Mouse (Mus musculus): Measurements from ENCODE around the gene Lyg1. TPM values are rescaled to one million over a fixed set of nuclear protein-coding genes. Genes with fewer than 3 reads are reported as not detected.
A peak's percentile ranks its signal among the peaks of the same experiment; 100 is the strongest.

Lyg1 gene
- polyA plus RNA-seq (2015; fragmentation: Nextera tagmentation; extraction: Ambion mirVana), result not detected in 2 replicates

DNA sequence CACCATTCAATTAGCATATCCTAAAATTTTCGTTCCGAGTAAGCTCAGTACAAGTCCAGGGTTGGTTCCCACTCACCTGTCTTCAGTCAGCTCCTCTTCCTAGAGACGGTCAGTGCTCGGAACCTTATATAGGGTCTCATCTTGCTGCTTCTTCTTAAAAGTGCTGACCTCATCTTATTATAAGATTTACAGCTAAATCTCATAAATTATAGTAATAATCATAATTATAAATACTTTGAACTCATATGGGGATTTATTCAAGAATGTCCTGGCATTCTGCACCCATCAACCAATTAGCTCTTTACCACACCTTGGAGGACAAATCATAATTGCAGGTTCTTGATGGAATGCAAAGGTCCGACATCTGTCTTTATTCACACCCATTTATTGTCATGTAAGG, at the start of gene Lyg1:
Lyg1 (minus strand) TSS at position 101 of the 400 bp plus-strand sequence.
- DNase-seq (no peak), ATAC-seq (ENCODE audit: low read depth) (no peak)
- Histone ChIP-seq H3K36me3 (no peaks in the 10 kb centered on the region), H3K27me3 (no peaks in the 10 kb centered on the region), H3K27ac (no peak within 1 kb of the TSS), H3K9me3 (replicated peaks) (no peaks in the 10 kb centered on the region), H3K9ac (no peak within 1 kb of the TSS), H3K4me2 (no peak within 1 kb of the TSS), H3K4me1 (replicated peaks) (no peaks in the 10 kb centered on the region), H3K4me3 (replicated peaks) (no peak within 1 kb of the TSS)
- whole genome bisulfite sequencing (ENCODE audit: insufficient replicate concordance), result 51% methylated on average over 5 of the region's 5 CpGs

DNA sequence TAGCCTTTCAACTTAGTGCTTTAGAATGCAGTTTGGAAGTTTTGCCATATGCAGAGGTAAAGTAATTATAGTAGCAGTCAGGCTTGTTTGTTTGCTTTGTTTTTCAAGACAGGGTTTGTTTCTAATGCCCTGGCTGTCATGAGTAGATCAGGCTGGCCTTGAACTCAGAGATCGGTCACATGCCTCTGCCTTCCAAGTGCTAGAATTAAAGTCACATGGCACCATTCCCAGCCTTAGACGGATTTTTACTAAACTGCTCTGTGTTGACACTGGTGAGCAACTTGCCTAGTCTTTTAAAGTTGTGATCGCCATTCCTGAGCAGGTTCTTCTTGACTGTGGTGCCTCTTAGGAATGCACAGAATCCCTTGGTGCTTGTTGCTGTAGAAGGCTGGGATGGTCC, 49.2 kb upstream of the Lyg1 start:
- H3K27me3 ChIP-seq, result no peaks in the 10 kb centered on the region
- DNase-seq, result no peak
- H3K4me1 ChIP-seq (replicated peaks), result peaks cover 87% of the 10 kb centered on the region
- H3K9me3 ChIP-seq (replicated peaks), result no peaks in the 10 kb centered on the region
- H3K9ac ChIP-seq, result peak overlapping the region; percentile 52
- H3K4me3 ChIP-seq (replicated peaks), result no peak overlapping the region
- ATAC-seq (ENCODE audit: low read depth), result no peak
- H3K27ac ChIP-seq, result peak overlapping the region; percentile 58
- WGBS (ENCODE audit: insufficient replicate concordance), result 67% methylated on average over 3 of the region's 3 CpGs
- 0 out of 2 replicates have a peak, but pooled peaks cover 3% of the 10 kb centered on the region for H3K36me3 ChIP-seq
- H3K4me2 ChIP-seq, result no peak overlapping the region

DNA sequence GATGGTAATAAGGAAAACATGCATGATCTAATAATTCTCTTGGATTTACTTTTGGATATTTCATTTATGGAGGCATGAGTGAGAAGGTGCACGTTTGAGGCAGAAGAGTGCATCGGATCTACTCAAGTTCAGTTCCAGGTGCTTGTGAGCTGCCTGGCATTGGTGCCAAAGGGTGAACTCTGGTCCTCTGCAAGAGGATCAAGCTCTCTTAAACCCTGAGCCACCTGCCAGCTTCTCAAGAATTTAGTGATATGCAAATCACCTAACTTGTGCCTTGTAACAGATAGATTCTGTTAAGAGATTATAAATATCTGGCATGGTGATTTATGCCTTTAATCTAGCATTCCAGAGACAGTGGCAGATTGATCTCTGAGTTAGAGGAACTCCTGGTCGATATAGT, 45.5 kb upstream of the Lyg1 start:
- H3K27me3 ChIP-seq, result no peaks in the 10 kb centered on the region
- no peak overlapping the region for H3K27ac ChIP-seq
- no peak overlapping the region for H3K4me3 ChIP-seq (replicated peaks)
- H3K36me3 ChIP-seq, result 0 out of 2 replicates have a peak, but pooled peaks cover 4% of the 10 kb centered on the region
- 57% methylated on average over 3 of the region's 3 CpGs for WGBS (ENCODE audit: insufficient replicate concordance)
- H3K9ac ChIP-seq, result 0 out of 2 replicates have a peak overlapping the region, but pooled peaks have one; percentile 33
- DNase-seq (no peak), ATAC-seq (ENCODE audit: low read depth) (no peak)
- H3K4me1 ChIP-seq (replicated peaks), result peaks cover 78% of the 10 kb centered on the region
- H3K4me2 ChIP-seq, result no peak overlapping the region
- H3K9me3 ChIP-seq (replicated peaks), result no peaks in the 10 kb centered on the region

DNA sequence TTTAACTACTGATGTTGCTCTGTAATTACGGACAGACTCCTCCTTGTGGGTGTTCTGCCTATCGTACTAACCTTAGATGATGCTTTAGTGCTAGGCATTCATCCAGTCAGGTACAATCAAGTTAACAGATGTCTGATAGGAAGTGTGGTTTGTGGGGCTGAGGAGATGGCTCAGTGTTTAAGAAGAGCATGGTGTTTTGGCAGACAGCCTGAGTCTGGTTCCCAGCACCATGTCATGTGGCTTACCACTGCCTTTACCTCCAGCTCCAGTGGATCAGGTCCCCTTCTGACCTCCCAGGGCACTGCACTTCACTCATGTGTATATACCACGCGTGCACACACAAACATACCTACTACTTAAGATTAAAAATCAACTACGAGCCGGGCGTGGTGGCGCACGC, 44.4 kb upstream of the Lyg1 start:
- no peak for DNase-seq
- Histone ChIP-seq H3K27ac (no peak overlapping the region), H3K4me1 (replicated peaks) (peaks cover 69% of the 10 kb centered on the region), H3K4me2 (no peak overlapping the region), H3K9ac (no peak overlapping the region), H3K27me3 (no peaks in the 10 kb centered on the region), H3K9me3 (replicated peaks) (no peaks in the 10 kb centered on the region), H3K36me3 (0 out of 2 replicates have a peak, but pooled peaks cover 4% of the 10 kb centered on the region), H3K4me3 (replicated peaks) (no peak overlapping the region; the same call in 1 of the 2 replicates)
- WGBS (ENCODE audit: insufficient replicate concordance), result 79% methylated on average over 9 of the region's 9 CpGs
- ATAC-seq (ENCODE audit: low read depth), result no peak

DNA sequence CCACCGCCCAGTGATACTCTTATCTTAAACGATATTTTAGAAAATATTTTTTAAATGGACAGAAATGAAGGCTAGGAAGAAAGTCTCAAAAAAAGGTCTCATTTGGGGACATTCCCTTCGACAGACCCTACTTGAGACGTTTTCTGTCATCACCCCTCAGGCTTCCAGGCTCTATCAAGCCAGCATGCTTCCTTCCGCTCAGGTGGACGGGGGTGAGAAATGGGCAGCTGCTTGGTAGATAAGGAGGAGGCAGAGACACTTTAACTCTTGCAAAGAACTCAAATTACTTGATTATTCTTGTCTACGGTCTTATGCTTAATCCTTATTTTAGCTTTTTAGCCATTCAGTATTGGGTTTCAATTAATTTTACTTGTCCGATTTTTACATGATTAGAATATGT, 43.3 kb upstream of the Lyg1 start:
- Histone ChIP-seq H3K4me3 (replicated peaks) (peak overlapping the region; percentile 16; the same call in 1 of the 2 replicates), H3K36me3 (0 out of 2 replicates have a peak, but pooled peaks cover 4% of the 10 kb centered on the region), H3K27ac (peak overlapping the region; percentile 26; the same call in 1 of the 2 replicates), H3K9ac (no peak overlapping the region), H3K9me3 (replicated peaks) (no peaks in the 10 kb centered on the region), H3K4me2 (peak overlapping the region; percentile 81), H3K27me3 (no peaks in the 10 kb centered on the region), H3K4me1 (replicated peaks) (peaks cover 65% of the 10 kb centered on the region)
- 25% methylated on average over 8 of the region's 8 CpGs for WGBS (ENCODE audit: insufficient replicate concordance)
- ATAC-seq (ENCODE audit: low read depth), result no peak
- DNase-seq, result no peak

DNA sequence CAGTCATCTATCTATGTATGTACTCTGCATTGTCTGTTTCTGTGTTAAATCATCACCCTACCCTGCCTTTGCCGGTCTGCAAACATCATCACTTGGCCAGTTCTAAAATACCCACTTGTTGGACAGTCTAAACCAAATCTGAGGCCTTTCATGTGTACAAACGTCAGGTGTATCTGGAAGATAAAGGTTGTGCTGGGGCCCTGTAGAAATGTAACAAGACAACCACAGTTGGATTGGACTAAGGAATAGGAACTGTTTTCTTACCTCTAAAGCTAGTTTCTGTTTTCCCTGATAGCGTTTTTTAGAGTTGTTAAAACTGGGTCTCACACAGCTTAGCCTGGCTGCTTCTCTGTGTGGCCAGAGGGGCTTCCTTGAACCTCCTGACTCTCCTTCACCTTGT, 42.0 kb upstream of the Lyg1 start:
- H3K27me3 ChIP-seq, result no peaks in the 10 kb centered on the region
- peak overlapping the region; percentile 92 for H3K27ac ChIP-seq
- 0 out of 2 replicates have a peak, but pooled peaks have one; percentile 4 for ATAC-seq (ENCODE audit: low read depth)
- peak overlapping the region; percentile 97 for H3K9ac ChIP-seq
- H3K4me2 ChIP-seq, result peak overlapping the region; percentile 81
- no peaks in the 10 kb centered on the region for H3K9me3 ChIP-seq (replicated peaks)
- DNase-seq, result peak; percentile 56
- peaks cover 65% of the 10 kb centered on the region for H3K4me1 ChIP-seq (replicated peaks)
- 11% methylated on average over 3 of the region's 3 CpGs for WGBS (ENCODE audit: insufficient replicate concordance)
- peak overlapping the region; percentile 99 for H3K4me3 ChIP-seq (replicated peaks)
- peaks cover 15% of the 10 kb centered on the region for H3K36me3 ChIP-seq

DNA sequence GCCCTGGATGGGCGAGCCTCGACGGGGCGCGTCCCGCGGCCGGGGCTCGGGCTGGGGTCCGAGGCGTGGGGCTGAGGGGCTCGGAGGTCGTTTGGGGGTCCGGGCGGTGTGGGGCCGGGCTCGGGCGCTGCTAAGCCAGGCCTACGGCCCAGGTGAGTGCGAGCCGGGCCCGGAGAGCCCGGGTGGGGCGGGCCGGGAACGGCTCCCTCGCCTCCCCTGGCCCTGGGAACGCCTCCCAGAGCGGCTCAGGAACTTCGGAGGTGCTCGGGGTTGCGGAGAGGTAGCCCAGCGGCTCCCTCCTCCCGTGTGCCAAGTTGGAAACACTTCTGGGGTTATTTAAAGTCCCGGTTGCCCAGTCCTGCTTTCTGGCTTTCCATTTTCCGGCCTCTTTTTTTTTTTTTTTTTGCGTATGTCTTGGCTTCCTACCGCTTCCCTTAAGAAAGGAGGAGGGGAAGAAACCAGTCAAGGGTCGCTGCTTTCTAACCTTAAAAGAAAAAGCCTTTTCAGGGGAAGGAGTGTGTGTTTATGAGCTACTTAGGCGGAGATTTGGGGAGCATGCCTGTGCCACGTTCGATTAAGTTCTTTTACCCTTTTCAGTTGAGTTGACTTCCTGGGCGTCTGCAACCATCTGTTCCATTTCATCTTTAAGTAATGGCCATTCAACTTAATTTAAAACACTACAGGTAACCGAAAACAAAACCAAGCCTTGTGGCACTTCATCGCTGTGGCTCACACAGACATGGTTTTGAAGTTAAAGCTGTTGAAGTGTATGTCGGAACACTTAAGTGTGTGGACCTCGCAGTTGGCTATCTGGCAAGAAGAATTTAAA, 41.0 kb upstream of the Lyg1 start:
- Histone ChIP-seq H3K27me3 (no peaks in the 10 kb centered on the region), H3K4me1 (replicated peaks) (peaks cover 55% of the 10 kb centered on the region), H3K36me3 (peaks cover 25% of the 10 kb centered on the region), H3K4me2 (peak overlapping the region; percentile 81), H3K9ac (peak overlapping the region; percentile 97), H3K27ac (peak overlapping the region; percentile 92), H3K4me3 (replicated peaks) (peak overlapping the region; percentile 99), H3K9me3 (replicated peaks) (no peaks in the 10 kb centered on the region)
- ATAC-seq (ENCODE audit: low read depth) (peak; percentile 62), DNase-seq (no peak)
- 3% methylated on average over 42 of the region's 47 CpGs for WGBS (ENCODE audit: insufficient replicate concordance)

DNA sequence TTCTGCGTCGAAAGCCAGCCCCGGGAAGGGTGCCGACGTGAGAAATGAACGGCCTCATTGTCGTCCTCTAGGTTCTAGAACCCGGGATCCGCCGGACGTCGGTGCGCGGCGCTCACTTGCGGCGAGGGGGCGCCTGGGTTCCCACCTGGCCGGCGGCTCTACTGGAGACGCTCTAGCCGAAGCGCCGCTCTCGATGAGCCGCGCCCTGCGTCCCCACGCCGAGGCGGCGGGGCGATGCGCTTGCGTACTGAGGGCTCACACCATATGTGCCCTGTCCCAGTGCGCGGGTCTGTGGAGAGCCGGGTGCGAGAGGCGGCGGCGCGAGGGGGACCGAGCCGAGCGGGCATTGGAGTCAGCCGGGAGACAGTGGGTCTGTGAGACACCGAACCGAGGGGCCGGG, 40.3 kb upstream of the Lyg1 start, which contains the start of the genes Txndc9 and Eif5b:
Txndc9 (minus strand) TSS at position 27 of the 400 bp plus-strand sequence.
Eif5b (plus strand) TSS at position 144 of the 400 bp plus-strand sequence.
- Histone ChIP-seq H3K9ac (peak within 1 kb of the TSS; percentile 97), H3K4me1 (replicated peaks) (peaks cover 49% of the 10 kb centered on the region), H3K27me3 (no peaks in the 10 kb centered on the region), H3K4me3 (replicated peaks) (peak within 1 kb of the TSS; percentile 99), H3K27ac (peak within 1 kb of the TSS; percentile 92), H3K4me2 (peak within 1 kb of the TSS; percentile 81), H3K9me3 (replicated peaks) (no peaks in the 10 kb centered on the region), H3K36me3 (peaks cover 32% of the 10 kb centered on the region)
- peak; percentile 88 for ATAC-seq (ENCODE audit: low read depth)
- DNase-seq, result peak; percentile 93
- under 1% methylated on average over 50 of the region's 50 CpGs for WGBS (ENCODE audit: insufficient replicate concordance)

DNA sequence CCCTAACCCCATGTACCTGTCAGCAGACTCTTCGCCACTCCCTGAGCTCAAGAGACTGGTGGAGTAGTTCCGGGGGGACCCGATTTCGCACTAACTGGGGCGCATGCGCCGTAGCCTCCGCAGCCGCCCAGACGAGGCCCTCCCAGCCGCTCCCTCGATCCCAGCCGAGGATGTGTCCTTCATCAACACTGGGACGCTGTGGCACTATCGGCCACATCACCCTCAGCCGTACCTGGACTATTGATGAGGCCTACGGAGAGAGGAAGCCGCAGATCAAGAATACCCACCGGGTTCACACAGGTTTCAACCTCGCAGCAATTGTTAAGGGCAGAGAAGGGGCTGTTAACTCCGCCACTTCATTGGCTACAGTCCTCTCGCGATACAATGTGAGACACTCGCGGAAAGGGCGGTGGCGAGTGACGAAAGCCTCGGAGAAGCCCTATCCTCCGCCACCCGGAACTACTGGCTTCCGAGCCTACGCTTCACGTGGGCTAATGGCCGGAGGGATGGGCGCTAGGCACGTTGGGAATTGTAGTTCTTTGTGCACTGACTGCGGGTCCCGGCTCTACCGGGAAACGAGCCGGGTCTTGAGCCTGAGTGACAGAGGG, 39.4 kb upstream of the Lyg1 start:
- H3K27ac ChIP-seq, result peak overlapping the region; percentile 92
- H3K4me3 ChIP-seq (replicated peaks), result peak overlapping the region; percentile 99
- ATAC-seq (ENCODE audit: low read depth) (peak; percentile 86), DNase-seq (peak; percentile 97)
- peaks cover 39% of the 10 kb centered on the region for H3K36me3 ChIP-seq
- H3K27me3 ChIP-seq, result no peaks in the 10 kb centered on the region
- WGBS (ENCODE audit: insufficient replicate concordance), result under 1% methylated on average over 42 of the region's 42 CpGs
- peak overlapping the region; percentile 81 for H3K4me2 ChIP-seq
- no peaks in the 10 kb centered on the region for H3K9me3 ChIP-seq (replicated peaks)
- peak overlapping the region; percentile 97 for H3K9ac ChIP-seq
- H3K4me1 ChIP-seq (replicated peaks), result peaks cover 42% of the 10 kb centered on the region

DNA sequence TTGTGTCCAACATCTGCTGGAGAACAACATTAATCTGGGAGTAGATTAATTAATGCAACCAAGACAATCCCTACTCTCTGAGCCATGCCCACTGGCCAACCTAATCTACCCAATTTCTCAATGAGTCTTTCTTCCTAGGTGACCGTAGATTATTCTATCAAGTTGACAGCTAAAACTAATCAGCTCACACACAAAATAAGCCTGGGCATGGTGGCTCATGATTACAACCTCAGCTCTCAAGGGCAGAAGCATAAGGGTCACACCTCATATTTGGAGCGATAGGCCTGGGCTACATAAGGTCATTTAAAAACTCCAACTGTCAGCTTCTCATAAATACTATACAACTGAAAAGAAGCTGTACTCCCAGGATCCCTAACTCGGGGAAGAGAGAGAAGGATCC, 38.7 kb upstream of the Lyg1 start:
- no peak for ATAC-seq (ENCODE audit: low read depth)
- peak overlapping the region; percentile 89 for H3K27ac ChIP-seq
- no peaks in the 10 kb centered on the region for H3K27me3 ChIP-seq
- H3K9ac ChIP-seq, result peak overlapping the region; percentile 77
- peak overlapping the region; percentile 81 for H3K4me2 ChIP-seq
- no peaks in the 10 kb centered on the region for H3K9me3 ChIP-seq (replicated peaks)
- H3K36me3 ChIP-seq, result peaks cover 44% of the 10 kb centered on the region
- H3K4me3 ChIP-seq (replicated peaks), result peak overlapping the region; percentile 99
- DNase-seq, result no peak
- 12% methylated on average over 3 of the region's 3 CpGs for WGBS (ENCODE audit: insufficient replicate concordance)
- H3K4me1 ChIP-seq (replicated peaks), result peaks cover 35% of the 10 kb centered on the region

DNA sequence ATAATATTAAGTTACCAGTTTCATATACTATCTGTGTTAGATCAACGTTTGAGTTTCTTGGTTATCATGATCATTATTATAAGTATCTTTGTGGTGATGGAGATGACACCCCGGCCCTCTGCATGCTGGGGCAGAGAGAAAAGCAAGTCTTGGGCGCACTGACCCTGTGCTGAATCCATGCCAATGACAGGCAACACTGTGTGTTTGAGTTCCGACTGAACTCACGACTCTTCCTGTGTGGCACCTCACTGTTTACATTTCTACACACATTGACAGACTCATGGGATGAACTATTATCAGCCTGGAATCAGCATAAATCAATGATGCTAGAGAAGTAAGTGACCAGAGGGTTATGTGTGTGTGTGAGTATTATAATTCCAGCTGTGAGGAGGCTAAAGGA, 30.3 kb upstream of the Lyg1 start:
- WGBS (ENCODE audit: insufficient replicate concordance), result 82% methylated on average over 5 of the region's 5 CpGs

More for the DNA sequence above, 30.3 kb upstream of the Lyg1 start:
- DNase-seq (no peak), ATAC-seq (ENCODE audit: low read depth) (no peak)
- Histone ChIP-seq H3K36me3 (peaks cover 76% of the 10 kb centered on the region), H3K9me3 (replicated peaks) (no peaks in the 10 kb centered on the region), H3K27ac (no peak overlapping the region), H3K27me3 (no peaks in the 10 kb centered on the region), H3K4me3 (replicated peaks) (no peak overlapping the region), H3K4me2 (no peak overlapping the region), H3K9ac (no peak overlapping the region), H3K4me1 (replicated peaks) (no peaks in the 10 kb centered on the region)
